Mouse (Mus musculus): ENCODE results near the gene Dpy19l3. TPM values are rescaled to one million over a fixed set of nuclear protein-coding genes. Genes with fewer than 3 reads are reported as not detected.

The Dpy19l3 gene
- total RNA-seq, 2 experiments from 2014 or later: 1.7 to 6.2 TPM

DNA sequence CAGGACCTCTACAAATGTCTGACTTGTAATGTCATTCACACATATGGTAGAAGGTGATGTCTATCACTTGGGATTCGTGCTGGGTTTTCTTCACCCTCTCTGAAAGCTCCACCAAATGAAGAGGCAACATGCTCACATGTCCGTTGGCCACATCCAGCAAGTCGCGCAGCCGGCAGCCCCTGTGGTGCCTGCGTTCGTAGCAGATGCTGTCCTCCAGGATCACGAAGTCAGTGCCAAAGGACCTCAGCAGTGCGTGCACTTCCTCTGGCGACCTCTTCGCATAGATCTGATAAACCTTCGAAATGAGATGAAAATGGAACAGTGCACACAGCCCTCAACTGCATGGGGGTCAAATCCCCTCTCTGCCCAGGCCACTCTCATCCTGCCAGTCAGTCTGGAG is 61.6 kb downstream of the Dpy19l3 start:
- ATAC-seq (ENCODE audit: poor library complexity, severe bottlenecking): no peak

DNA sequence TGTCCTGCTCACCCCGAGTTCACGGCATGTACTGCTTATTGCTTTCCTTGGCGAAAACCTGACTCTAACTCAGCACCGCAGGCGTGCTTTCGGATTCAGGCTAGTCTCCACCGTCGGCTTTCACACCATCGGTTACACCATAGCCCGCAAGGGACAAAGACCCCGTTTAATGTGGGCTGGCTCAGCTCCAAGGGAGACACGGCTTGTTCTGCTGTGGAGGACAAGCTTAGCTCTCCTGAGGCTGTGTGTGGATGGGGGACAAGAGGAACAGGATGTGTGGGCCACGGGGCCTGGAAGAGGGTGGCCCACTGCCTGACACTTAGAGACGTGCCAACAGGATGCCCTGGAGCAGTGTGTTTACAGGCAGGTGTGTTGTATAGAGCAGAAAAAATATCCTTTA is 62.1 kb downstream of the Dpy19l3 start:
- no peak for ATAC-seq (ENCODE audit: poor library complexity, severe bottlenecking)

DNA sequence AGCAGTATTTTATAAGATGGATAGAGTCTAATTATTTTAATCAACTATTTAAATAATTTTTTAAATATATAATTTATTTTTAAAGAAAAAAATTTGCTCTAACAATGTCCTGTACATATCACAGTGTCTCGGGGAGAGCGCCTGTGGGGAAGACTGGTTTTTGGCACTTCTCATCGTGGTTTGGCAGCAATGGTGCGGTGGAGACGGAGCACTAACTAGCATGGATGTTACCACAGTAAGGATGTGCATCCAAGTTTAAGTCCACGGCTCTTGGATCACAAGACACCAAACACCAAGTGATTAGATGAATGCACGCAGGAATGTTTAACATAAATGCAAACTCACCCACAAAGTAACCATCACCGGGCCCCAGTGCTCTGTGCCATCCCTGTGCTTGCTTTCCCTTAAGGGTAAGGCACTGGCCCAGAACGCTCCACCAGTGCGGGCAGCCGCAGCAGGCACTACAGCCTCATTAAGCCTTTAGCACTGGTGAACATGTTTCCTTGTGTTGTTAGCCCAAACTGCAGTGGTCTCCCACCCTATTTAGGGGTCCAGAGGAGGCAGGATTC is 65.4 kb downstream of the Dpy19l3 start:
- ATAC-seq (ENCODE audit: poor library complexity, severe bottlenecking): no peak

DNA sequence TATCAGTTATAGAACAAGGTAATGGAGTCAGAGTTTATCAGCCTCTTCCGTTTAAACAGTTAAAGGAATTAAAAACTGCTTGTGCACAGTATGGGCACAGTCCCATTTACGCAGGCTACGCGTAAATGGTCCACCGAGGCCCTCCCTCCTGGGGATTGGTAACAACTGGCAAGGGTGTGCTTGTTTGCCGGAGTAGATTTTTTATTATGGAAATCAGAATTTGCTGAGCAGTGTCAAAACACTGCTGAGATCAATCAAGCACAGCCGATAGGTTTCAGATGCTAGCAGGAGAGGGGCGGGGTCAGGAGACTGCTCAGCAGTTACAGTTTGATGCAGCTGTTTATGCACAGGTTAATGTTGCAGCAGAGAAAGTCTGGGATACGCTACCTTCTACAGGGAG is 66.0 kb downstream of the Dpy19l3 start:
- no peak for ATAC-seq (ENCODE audit: poor library complexity, severe bottlenecking)

DNA sequence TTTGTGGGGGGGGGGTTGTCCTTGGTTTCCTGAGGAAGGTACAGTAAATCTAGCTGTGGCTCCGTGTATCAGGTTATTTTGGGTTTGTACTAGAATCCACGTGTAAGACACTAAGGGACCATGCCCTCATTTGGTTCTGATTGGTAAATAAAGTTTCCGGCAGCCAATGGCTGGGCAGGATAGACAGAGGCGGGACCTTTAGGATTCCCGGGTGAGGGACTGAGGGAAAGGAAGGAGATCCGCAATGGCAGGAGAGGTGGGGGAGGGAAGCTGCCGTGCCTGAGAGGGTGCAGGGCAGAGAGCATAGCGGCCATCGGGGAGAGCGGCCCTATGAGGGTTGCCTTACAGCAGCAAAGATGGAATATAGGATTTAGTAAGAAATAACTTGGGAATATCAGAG is 67.0 kb downstream of the Dpy19l3 start:
- no peak for ATAC-seq (ENCODE audit: poor library complexity, severe bottlenecking)

- ATAC-seq (ENCODE audit: poor library complexity, severe bottlenecking): peak; percentile 68
Measured at GRCm38 (mm10) chr7:35686756-35687155, 67.5 kb downstream of the Dpy19l3 start.

DNA sequence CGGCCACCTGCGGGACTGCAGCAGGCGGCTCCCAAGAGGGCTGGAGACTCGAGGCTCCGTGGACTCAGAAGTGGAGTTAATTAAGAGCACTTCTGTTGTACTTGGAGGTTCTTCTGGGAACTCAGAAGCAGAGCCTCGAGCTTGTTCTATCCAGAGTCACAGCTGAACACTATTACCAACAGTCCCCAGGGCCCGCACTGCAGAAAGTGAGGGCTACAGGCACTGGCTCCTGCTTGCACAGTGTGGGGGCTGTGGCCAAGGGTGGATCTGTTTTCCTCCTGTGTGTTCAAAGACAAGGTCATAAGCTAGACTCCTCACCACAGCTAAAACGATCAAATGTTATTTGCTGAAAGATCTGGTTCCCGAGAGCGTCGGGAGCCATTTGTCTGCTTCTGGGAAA is 68.0 kb downstream of the Dpy19l3 start:
- no peak for ATAC-seq (ENCODE audit: poor library complexity, severe bottlenecking)

DNA sequence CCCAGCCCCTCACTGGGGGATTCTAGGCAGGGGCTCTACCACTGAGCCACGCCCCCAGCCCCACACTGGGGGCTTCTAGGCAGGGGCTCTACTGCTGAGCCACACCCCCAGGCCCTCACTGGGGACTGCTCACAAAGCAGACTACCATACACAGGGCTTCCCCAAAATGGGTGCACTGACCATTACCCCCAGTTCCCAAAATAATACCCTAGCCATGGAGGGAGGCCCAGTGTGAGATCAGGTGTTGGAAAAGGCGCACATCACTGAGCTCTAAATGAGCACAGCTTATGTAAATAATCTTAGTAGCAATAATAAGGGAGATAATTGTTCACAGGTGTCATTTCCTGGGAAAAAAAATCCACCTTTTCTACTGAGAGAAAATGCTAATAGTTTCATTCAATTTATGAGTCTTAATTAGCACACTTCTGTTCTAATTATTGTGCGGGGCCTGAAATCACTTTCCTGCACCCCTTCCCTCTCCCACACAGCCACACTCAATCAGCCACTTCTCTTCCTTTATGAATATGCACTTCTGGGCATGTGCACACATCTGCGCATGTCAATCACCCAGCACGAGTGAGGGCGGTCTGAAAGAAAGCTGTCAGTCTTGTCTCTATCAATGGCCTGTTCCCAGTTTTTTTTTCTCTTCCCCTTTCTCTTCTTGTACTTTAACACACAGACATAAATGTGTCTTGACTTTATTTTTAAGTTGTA is 70.7 kb downstream of the Dpy19l3 start:
- ATAC-seq (ENCODE audit: poor library complexity, severe bottlenecking): no peak

- ATAC-seq (ENCODE audit: poor library complexity, severe bottlenecking): no peak
Measured at GRCm38 (mm10) chr7:35681559-35681958, 72.7 kb downstream of the Dpy19l3 start.

DNA sequence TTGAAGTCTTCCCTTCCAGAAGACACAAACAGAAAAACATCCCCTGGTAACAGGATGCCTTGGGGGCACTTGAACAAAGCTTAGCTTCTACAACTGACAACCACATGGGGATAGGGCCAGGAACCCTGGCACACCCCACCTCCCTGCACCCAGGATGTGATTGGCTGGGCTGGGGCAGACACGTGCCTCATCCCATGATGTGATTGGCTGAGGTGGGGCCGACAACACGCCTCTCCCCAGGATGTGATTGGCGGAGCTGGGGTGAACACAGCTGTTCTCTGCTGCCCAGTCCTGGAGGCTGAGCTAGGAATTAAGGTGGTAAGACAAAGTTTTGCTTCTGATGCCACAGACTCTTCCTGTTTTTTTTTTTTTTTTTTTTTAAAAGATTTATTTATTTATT is 75.3 kb downstream of the Dpy19l3 start:
- ATAC-seq (ENCODE audit: poor library complexity, severe bottlenecking): no peak

- no peak for ATAC-seq (ENCODE audit: poor library complexity, severe bottlenecking)
Measured at GRCm38 (mm10) chr7:35668066-35669041, 85.9 kb downstream of the Dpy19l3 start.

DNA sequence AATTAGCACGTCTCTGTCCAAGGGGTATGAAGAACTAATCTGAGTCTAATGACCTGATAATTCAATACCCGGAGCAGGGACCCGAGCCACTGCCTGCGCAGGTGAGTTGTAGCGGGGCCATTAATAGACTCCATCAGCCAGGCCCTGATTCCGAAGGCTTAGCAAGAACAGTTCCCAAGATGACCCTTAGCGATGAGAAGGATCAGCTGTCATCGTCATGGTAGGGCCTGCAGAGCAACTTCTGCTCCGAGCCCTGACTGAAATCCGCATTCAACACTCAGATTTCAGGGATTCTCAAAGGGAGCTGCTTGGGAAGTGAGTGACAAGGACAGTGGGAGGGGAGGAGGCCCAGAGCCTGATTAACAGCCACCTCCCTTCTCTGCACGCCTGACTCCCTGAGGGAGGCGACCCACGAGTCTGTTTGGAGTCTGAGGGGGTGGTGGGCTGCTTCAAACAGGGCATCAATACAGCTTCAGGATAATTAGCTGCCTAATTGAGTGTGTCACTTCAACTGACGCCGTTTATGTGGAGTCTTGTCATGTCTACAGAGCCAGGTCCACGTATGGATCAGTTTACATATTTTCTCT is 90.4 kb downstream of the Dpy19l3 start:
- ATAC-seq (ENCODE audit: poor library complexity, severe bottlenecking): no peak

GRCm38 (mm10) chr7:35659173-35659572 is 95.1 kb downstream of the Dpy19l3 start:
- ATAC-seq (ENCODE audit: poor library complexity, severe bottlenecking): 0 out of 2 replicates have a peak, but pooled peaks have one; percentile 47

- ATAC-seq (ENCODE audit: poor library complexity, severe bottlenecking): no peak
Measured at GRCm38 (mm10) chr7:35657829-35658228, 96.4 kb downstream of the Dpy19l3 start.

DNA sequence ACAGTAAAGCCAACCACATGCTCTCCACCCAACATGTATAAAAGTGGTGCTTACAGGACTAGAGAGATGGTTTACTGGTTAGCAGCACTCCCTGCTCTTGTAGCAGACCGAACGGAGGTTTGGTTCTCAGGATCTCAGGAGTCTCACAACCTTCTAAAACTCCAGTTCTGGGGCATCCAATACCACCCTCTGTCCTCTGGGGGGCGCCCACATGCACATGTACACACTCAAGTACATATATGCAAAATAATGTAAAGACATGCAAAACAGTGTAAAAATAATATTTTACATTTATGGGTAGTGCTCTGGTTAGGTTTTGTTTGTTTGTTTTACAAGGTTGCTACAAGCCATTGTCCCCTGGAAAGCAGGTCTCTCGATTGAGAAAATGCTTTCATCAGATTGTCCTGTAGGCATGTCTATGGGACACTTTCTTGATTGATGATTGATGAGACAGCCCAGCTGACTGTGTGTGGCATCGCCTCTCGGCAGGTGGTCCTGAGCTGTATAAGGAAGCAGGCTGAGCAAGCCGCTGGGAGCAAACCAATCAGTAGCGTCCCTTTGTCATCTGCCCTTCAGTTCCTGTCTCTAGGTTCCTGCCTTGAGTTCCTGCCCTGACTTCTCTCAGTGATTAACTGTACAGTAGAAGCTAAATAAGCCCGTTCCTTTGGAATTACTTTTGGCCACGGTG is 102.5 kb downstream of the Dpy19l3 start:
- ATAC-seq (ENCODE audit: poor library complexity, severe bottlenecking): no peak

- no peak for ATAC-seq (ENCODE audit: poor library complexity, severe bottlenecking)
Measured at GRCm38 (mm10) chr7:35650716-35651410, 103.4 kb downstream of the Dpy19l3 start.

DNA sequence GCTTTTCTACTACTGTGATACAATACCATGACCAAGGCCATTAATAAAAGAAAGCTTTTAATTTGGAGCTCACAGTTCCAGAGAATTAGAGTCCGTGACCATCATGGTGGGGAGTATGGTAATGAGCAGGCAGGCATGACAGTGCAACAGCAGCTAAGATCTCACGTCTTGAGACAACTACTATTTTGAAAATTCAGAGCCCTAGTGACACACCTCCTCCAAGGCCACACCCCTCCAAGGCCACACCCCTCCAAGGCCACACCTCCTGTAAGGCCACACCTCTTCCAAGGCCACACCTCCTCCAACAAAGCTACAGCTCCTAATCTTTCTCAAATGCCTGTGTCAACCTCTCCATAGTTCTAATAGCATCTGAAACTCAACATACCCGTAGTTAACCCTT is 105.2 kb downstream of the Dpy19l3 start:
- ATAC-seq (ENCODE audit: poor library complexity, severe bottlenecking): peak; percentile 57

- no peak for ATAC-seq (ENCODE audit: poor library complexity, severe bottlenecking)
Measured at GRCm38 (mm10) chr7:35648239-35649069, 105.8 kb downstream of the Dpy19l3 start.

GRCm38 (mm10) chr7:35647101-35647698 is 107.1 kb downstream of the Dpy19l3 start, which contains the start of gene Pdcd5:
Gene Pdcd5, minus strand, starts transcription at chr7:35647521.
- ATAC-seq (ENCODE audit: poor library complexity, severe bottlenecking): peak; percentile 93

Data from megakaryocyte, adult 5-6 weeks (primary cell).